Mouse (Mus musculus): ENCODE data around the gene Gm340.

DNA sequence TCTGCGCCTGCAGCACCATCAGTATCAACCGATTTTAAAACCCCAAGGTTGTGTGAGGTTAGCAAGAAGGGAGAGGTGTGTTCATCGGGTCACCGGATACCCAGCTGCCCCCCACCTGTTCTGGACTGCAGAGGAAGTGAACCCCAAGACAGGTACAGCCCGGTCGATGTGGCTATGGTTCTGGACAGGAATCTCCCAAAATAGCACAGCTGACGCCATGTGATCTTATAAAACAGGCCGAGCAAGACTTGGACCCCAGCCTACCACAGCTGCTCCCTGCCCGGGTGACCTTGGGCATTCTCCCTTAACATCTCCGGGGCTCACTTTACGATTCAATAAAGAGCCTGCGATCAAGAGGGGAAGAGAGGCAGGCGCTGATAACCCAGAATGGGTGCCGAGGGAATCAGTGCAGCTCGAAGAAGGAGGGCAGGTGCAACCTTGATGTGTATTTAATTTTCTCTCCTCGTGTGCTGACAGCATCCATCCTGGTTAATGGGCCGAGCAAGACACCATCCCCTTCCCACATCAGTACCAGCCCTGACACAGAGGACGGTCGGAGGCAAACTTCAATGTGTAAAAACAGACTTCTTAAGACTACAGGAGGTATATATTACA is 36.7 kb downstream of the Gm340 start:
- no peak for TF ChIP-seq TAL1 (IDR thresholded peaks at IDR 0.05; ENCODE audit: low read length)
- TF ChIP-seq GATA1 (IDR thresholded peaks at IDR 0.05; ENCODE audit: low read length) = no peak
